Mouse (Mus musculus) bone marrow macrophage, adult 2 months (primary cell): ENCODE measurements around the gene Clec1a.

Experiments
- CTCF ChIP-seq: IDR thresholded peaks from 2 replicates; pipeline ENCODE4 v1.5.1; 2012; ENCODE audit warnings: low read depth, mild to moderate bottlenecking, low read length, moderate library complexity
- POLR2A ChIP-seq: IDR thresholded peaks from 2 replicates; pipeline ENCODE4 v1.6.1; 2012; ENCODE audit warnings: mild to moderate bottlenecking, low read depth, low read length, borderline replicate concordance

DNA sequence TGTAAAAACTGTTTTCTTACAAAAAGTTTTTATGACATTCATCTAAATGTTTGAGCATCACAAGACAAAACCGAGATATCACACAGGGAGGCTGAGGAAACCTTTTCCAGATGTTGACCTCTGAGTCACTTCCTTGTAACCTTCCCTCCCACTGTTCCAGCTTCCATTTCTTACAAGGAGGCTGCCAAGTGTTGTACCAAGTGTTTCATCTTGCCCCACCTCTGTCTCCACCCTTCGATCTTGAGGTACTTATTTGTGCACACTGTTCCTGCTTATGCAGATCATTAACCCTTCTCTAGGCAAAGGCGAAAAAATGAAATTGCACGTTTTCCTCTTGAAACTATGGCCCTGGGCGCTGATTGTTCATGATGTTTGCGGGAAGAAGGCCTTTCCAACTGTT lies 2.1 kb downstream of the Clec1a start:
- TF ChIP-seq CTCF (no peak), POLR2A (no peak)
